In the genomic region with DNA sequence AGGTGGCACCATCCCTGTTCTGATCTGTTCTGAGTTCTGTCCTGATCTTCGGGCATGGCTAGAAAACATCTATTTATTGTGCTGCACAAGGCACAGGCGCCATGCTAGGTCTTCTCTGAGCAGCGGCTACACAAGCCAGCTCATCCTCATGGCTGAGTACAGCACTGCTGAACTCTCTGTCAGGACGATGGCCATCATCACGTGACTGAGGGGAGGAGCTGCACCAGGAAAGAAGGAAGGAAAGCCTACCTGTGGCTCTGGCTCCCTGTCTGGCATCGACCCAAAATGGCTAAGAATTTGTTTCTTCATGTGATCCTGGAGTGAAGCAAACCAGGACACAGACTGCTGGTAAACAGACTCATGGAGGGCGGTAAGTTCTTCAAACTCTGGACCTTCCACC, we compare ENCODE assay signal across 26 mouse cellular contexts. TPM values are rescaled to one million over a fixed set of nuclear protein-coding genes. Genes with fewer than 3 reads are reported as not detected.
DNase-seq lines count a peak whose midpoint lies in the region; ATAC-seq and TF ChIP-seq lines count a peak whose summit lies in the region.
"Had no signal": no experiment of that assay in that cellular context is flagged by ENCODE, and none has a peak within 500 bp of the region (broad histone marks: within the 10 kb centered on the region; RNA-seq: fewer than 3 reads in every experiment).

No protein-coding gene starts in this region.

- no peaks in the 10 kb centered on the region for H3K9me3 ChIP-seq in intestine, embryonic 14.5 days (ENCODE audit: control insufficient read depth, low read length)
- no peaks in the 10 kb centered on the region for H3K9me3 ChIP-seq in intestine, embryonic 16.5 days (ENCODE audit: control insufficient read depth, low read length)
- H3K9me3 ChIP-seq in E14TG2a.4 (ENCODE audit: low read length) (no peaks in the 10 kb centered on the region), MEL (replicated peaks; ENCODE audit: insufficient read depth, low read length) (no peaks in the 10 kb centered on the region)
- H3K9me3 ChIP-seq in forebrain, embryonic 11.5 days (ENCODE audit: control insufficient read depth, low read length), result no peaks in the 10 kb centered on the region
- H3K9me3 ChIP-seq: embryonic facial prominence, embryonic 13.5 days; embryonic facial prominence, embryonic 15.5 days; forebrain, embryonic 10.5 days; forebrain, embryonic 13.5 days; G1E had no signal

- ATAC-seq in intestine, embryonic 14.5 days (replicated peaks; ENCODE audit: low FRiP score, low TSS enrichment, low read depth), result no peak
- no peak for ATAC-seq in intestine, embryonic 16.5 days
- ATAC-seq in forebrain, embryonic 11.5 days (replicated peaks; ENCODE audit: low FRiP score), result no peak
- ATAC-seq: forebrain, embryonic 13.5 days; forebrain, embryonic 16.5 days had no signal

- peaks cover 23% of the 10 kb centered on the region; the same call in 1 of the 2 replicates for H3K36me3 ChIP-seq in intestine, embryonic 14.5 days (ENCODE audit: control insufficient read depth, insufficient read depth, low read length)
- no peaks in the 10 kb centered on the region for H3K36me3 ChIP-seq in intestine, embryonic 16.5 days (ENCODE audit: control insufficient read depth, insufficient read depth, low read length)
- no peaks in the 10 kb centered on the region for H3K36me3 ChIP-seq in E14TG2a.4 (ENCODE audit: insufficient read depth, low read length)
- H3K36me3 ChIP-seq in MEL (ENCODE audit: control insufficient read depth in 1 of 2, insufficient read depth in 2 of 2, low read length in 2 of 2), result no peaks in the 10 kb centered on the region
- H3K36me3 ChIP-seq in forebrain, embryonic 11.5 days (ENCODE audit: control insufficient read depth, insufficient read depth, low read length), result no peaks in the 10 kb centered on the region

- no peak for TF ChIP-seq RAD21 in MEL (IDR thresholded peaks at IDR 0.05; ENCODE audit: low read depth, low read length)

- TF ChIP-seq CTCF in E14TG2a.4 (conservative IDR thresholded peaks at IDR 0.05; ENCODE audit: low read length) (no peak), MEL (IDR thresholded peaks at IDR 0.05 in 2 of 3, conservative IDR thresholded peaks at IDR 0.05 in 1 of 3; ENCODE audit: control insufficient read depth in 1 of 3, insufficient read depth in 1 of 3, low read depth in 2 of 3, low read length in 3 of 3, poor library complexity in 1 of 3, severe bottlenecking in 1 of 3) (no peak)

- TF ChIP-seq POLR2A in MEL (IDR thresholded peaks at IDR 0.05; ENCODE audit: control insufficient read depth in 1 of 2, insufficient read depth in 1 of 2, low read depth in 1 of 2, low read length in 2 of 2, poor library complexity in 1 of 2), result no peak

- H3K4me2 ChIP-seq in intestine, embryonic 14.5 days (ENCODE audit: low read length), result no peak overlapping the region
- H3K4me2 ChIP-seq in intestine, embryonic 16.5 days (ENCODE audit: low read depth, low read length), result no peak overlapping the region
- H3K4me2 ChIP-seq in forebrain, embryonic 11.5 days (ENCODE audit: low read depth, low read length, severe bottlenecking), result no peak overlapping the region
- H3K4me2 ChIP-seq: embryonic facial prominence, embryonic 13.5 days; embryonic facial prominence, embryonic 15.5 days; forebrain, embryonic 13.5 days had no signal

- 77% methylated on average over 7 of the region's 7 CpGs for WGBS in intestine, embryonic 14.5 days
- 73% methylated on average over 7 of the region's 7 CpGs for WGBS in intestine, embryonic 16.5 days
- WGBS in forebrain, embryonic 11.5 days, result 78% methylated on average over 7 of the region's 7 CpGs

- H3K27ac ChIP-seq in intestine, embryonic 14.5 days (ENCODE audit: low read depth), result no peak overlapping the region
- no peak overlapping the region for H3K27ac ChIP-seq in intestine, embryonic 16.5 days (ENCODE audit: low read length)
- no peak overlapping the region for H3K27ac ChIP-seq in MEL (ENCODE audit: control insufficient read depth, low read depth, low read length)
- no peak overlapping the region for H3K27ac ChIP-seq in forebrain, embryonic 11.5 days (ENCODE audit: low read depth, low read length)
- H3K27ac ChIP-seq: embryonic facial prominence, embryonic 13.5 days; embryonic facial prominence, embryonic 15.5 days; forebrain, embryonic 10.5 days; forebrain, embryonic 13.5 days had no signal

- no peaks in the 10 kb centered on the region for H3K27me3 ChIP-seq in intestine, embryonic 14.5 days (replicated peaks; ENCODE audit: control insufficient read depth, insufficient read depth, low read length)
- no peaks in the 10 kb centered on the region for H3K27me3 ChIP-seq in intestine, embryonic 16.5 days (replicated peaks; ENCODE audit: control insufficient read depth, insufficient read depth, low read length)
- H3K27me3 ChIP-seq in E14TG2a.4 (ENCODE audit: insufficient read depth, low read length) (peaks cover 4% of the 10 kb centered on the region; the same call in 1 of the 2 replicates), MEL (ENCODE audit: control insufficient read depth in 1 of 2, insufficient read depth in 2 of 2, low read length in 2 of 2) (peaks cover 1 to 6% of the 10 kb centered on the region in 2 experiments)
- no peaks in the 10 kb centered on the region for H3K27me3 ChIP-seq in forebrain, embryonic 11.5 days (ENCODE audit: control insufficient read depth, insufficient read depth, low read length)
- H3K27me3 ChIP-seq: embryonic facial prominence, embryonic 13.5 days; embryonic facial prominence, embryonic 15.5 days; forebrain, embryonic 13.5 days had no signal

- H3K9ac ChIP-seq in intestine, embryonic 14.5 days (ENCODE audit: low read length), result no peak overlapping the region
- no peak overlapping the region for H3K9ac ChIP-seq in intestine, embryonic 16.5 days (ENCODE audit: low read depth, low read length)
- no peak overlapping the region for H3K9ac ChIP-seq in MEL (ENCODE audit: control insufficient read depth, low read depth, low read length, poor library complexity, severe bottlenecking)
- H3K9ac ChIP-seq in forebrain, embryonic 11.5 days (ENCODE audit: low read length), result no peak overlapping the region
- H3K9ac ChIP-seq: embryonic facial prominence, embryonic 13.5 days; embryonic facial prominence, embryonic 15.5 days; forebrain, embryonic 13.5 days had no signal

- no peaks in the 10 kb centered on the region for H3K79me2 ChIP-seq in MEL (ENCODE audit: control insufficient read depth, insufficient read depth, low read length, poor library complexity)

- H3K4me3 ChIP-seq in intestine, embryonic 14.5 days (ENCODE audit: low read depth, low read length), result no peak overlapping the region
- no peak overlapping the region for H3K4me3 ChIP-seq in intestine, embryonic 16.5 days (ENCODE audit: low read length)
- H3K4me3 ChIP-seq in E14TG2a.4 (replicated peaks; ENCODE audit: low read length), result 0 out of 2 replicates have a peak overlapping the region, but pooled peaks have one; percentile 11
- H3K4me3 ChIP-seq in MEL (ENCODE audit: control insufficient read depth in 1 of 2, insufficient read depth in 1 of 2, low read depth in 2 of 2, low read length in 2 of 2), result no peak overlapping the region
- no peak overlapping the region for H3K4me3 ChIP-seq in forebrain, embryonic 11.5 days (ENCODE audit: low read depth, low read length)
- H3K4me3 ChIP-seq: embryonic facial prominence, embryonic 13.5 days; embryonic facial prominence, embryonic 15.5 days; erythroblast, embryonic 14.5 days; forebrain, embryonic 10.5 days; forebrain, embryonic 13.5 days had no signal

- peak; percentile 23 for DNase-seq in intestine, embryonic 14.5 days (ENCODE audit: low spot score)
- DNase-seq in MEL (ENCODE audit: low read depth, low spot score) (no peak), ZHBTc4 (ENCODE audit: low read depth, low spot score) (peak; percentile 61)
- DNase-seq in urinary bladder, postnatal 10 days (ENCODE audit: low spot score), result no peak
- no peak for DNase-seq in layer of hippocampus, adult 18-20 months (ENCODE audit: low spot score in 2 of 2)
- no peak for DNase-seq in forebrain, embryonic 11.5 days (ENCODE audit: low spot score)
- DNase-seq: adrenal gland, adult 2 months; adrenal gland, postnatal 10 days; adrenal gland, postnatal 25 days; cerebellum, adult 11 months; cerebellum, adult 18-20 months; cerebellum, adult 8-10 months; cerebellum, adult 9-11 months; cerebellum, postnatal 14 days; cerebellum, postnatal 36 days; embryo, embryonic 11 days had no signal

- no peak for TF ChIP-seq EP300 in MEL (IDR thresholded peaks at IDR 0.05; ENCODE audit: low read depth in 1 of 2, low read length in 2 of 2)

- no peaks in the 10 kb centered on the region for H3K4me1 ChIP-seq in intestine, embryonic 14.5 days (replicated peaks; ENCODE audit: control insufficient read depth, insufficient read depth, low read length)
- H3K4me1 ChIP-seq in intestine, embryonic 16.5 days (ENCODE audit: control insufficient read depth, insufficient read depth, low read length), result no peaks in the 10 kb centered on the region
- H3K4me1 ChIP-seq in E14TG2a.4 (replicated peaks; ENCODE audit: low read depth, low read length) (peaks cover 36% of the 10 kb centered on the region), MEL (ENCODE audit: control insufficient read depth in 1 of 2, insufficient read depth in 2 of 2, low read length in 2 of 2) (no peaks in the 10 kb centered on the region)
- H3K4me1 ChIP-seq in forebrain, embryonic 11.5 days (replicated peaks; ENCODE audit: control insufficient read depth, insufficient read depth, low read length), result 0 out of 2 replicates have a peak, but pooled peaks cover 1% of the 10 kb centered on the region
- H3K4me1 ChIP-seq: embryonic facial prominence, embryonic 13.5 days; embryonic facial prominence, embryonic 15.5 days had no signal

TF ChIP-seq in MEL, 35 proteins besides CTCF, POLR2A, EP300 and RAD21:
- TF ChIP-seq ELF1 (IDR thresholded peaks at IDR 0.05; ENCODE audit: low read depth, low read length) (no peak), USF1 (IDR thresholded peaks at IDR 0.05; ENCODE audit: low read depth, low read length) (peak; percentile 56; the same call in 1 of the 2 replicates), MAFK (IDR thresholded peaks at IDR 0.05; ENCODE audit: borderline replicate concordance, low read depth, low read length) (no peak)

RNA-seq across cellular contexts. Expression of gene Lonrf2, which starts 36.1 kb away (rescaled TPM):
- 2.2 and 2.5 TPM in 2 replicates for polyA plus RNA-seq in intestine, embryonic 14.5 days (2014; fragmentation: Nextera tagmentation; extraction: Ambion mirVana)
- polyA plus RNA-seq in intestine, embryonic 16.5 days (2015; fragmentation: Nextera tagmentation; extraction: Ambion mirVana), result 0.72 and 0.79 TPM in 2 replicates
- total RNA-seq in MEL (2012; rRNA removed), result not detected in 2 replicates
- not detected for polyA plus RNA-seq in MEL (2012; ENCODE audit: insufficient read depth in 1 of 2, insufficient read length in 2 of 2, low read depth in 1 of 2, low replicate concordance in 2 of 2, missing spikeins in 1 of 2)
- 100 to 1,000 TPM; 106 to 110 TPM for total RNA-seq in layer of hippocampus, adult 18-20 months (2021)
- polyA plus RNA-seq in forebrain, embryonic 11.5 days (2014; fragmentation: Nextera tagmentation; extraction: Ambion mirVana), result 2.4 and 2.9 TPM in 2 replicates
- polyA plus RNA-seq: C2C12; erythroblast, embryonic 14.5 days had no signal

Comparison
In these comparisons a context has a peak if more than half of its experiments do, and no peak if none do; other contexts are left out.
1. DNase-seq: peak in intestine, embryonic 14.5 days (single experiment) and ZHBTc4 (single experiment); none in MEL (single experiment), urinary bladder, postnatal 10 days (single experiment), layer of hippocampus, adult 18-20 months (0 of 2) and forebrain, embryonic 11.5 days (single experiment).